Mouse (Mus musculus): ENCODE measurements around the gene Msh5.

DNA sequence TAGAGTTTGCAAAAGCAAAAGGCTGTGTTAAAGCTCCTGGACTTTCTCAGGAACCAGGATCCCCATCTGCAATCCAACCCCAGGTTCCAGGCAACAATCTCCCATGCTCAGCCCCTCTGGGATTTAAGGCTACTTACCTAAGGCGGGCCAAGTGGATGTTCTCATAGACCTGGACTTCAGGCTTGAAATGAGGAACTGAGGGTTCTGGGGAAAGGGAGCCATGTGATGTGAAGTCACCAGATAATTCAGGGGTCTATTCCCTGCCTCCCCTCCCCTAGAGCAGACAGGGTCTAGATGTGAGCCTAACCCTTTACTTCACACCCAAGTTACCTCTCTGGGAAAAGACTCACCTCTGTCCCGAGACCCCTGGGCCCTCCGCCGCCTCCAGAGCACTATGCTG is 34.2 kb upstream of the Msh5 start:
- TF ChIP-seq POLR2A (IDR thresholded peaks at IDR 0.05; ENCODE audit: low read depth, low read length) (no peak), CTCF (IDR thresholded peaks at IDR 0.05; ENCODE audit: extremely low read depth, insufficient read length, insufficient replicate concordance, low read depth, low read length) (no peak)
